Mouse (Mus musculus) midbrain, embryonic 13.5 days (tissue): ENCODE results near the gene Stx8. TPM values are rescaled to one million over a fixed set of nuclear protein-coding genes. Genes with fewer than 3 reads are reported as not detected.

Experiments used
- ATAC-seq: fragments of 200-750 bp; cut with Nextera tagmentation; 2 replicates; pipeline ENCODE4 v1.8.0; 2017; ENCODE audit warnings: mild to moderate bottlenecking, moderate TSS enrichment, moderate library complexity
- H3K27ac ChIP-seq: fragments of 300-500 bp; sonication (generic); 2 replicates; pipeline ENCODE4 v1.5.1; 2015; ENCODE audit warnings: inconsistent platforms, mild to moderate bottlenecking, moderate library complexity
- H3K27me3 ChIP-seq: fragments of 300-500 bp; sonication (generic); 2 replicates; pipeline ENCODE4 v1.6.1; 2015; ENCODE audit warnings: mild to moderate bottlenecking, inconsistent platforms
- H3K36me3 ChIP-seq: fragments of 300-500 bp; sonication (generic); 2 replicates; pipeline ENCODE4 v1.6.1; 2015; ENCODE audit warnings: mild to moderate bottlenecking, inconsistent platforms
- H3K4me1 ChIP-seq: fragments of 300-500 bp; sonication (generic); replicated peaks from 2 replicates; pipeline ENCODE4 v1.6.1; 2015; ENCODE audit warnings: inconsistent platforms
- H3K4me2 ChIP-seq: fragments of 300-500 bp; sonication (generic); replicated peaks from 2 replicates; pipeline ENCODE4 v1.6.1; 2015; ENCODE audit warnings: moderate library complexity, mild to moderate bottlenecking, inconsistent platforms
- H3K4me3 ChIP-seq: fragments of 300-500 bp; sonication (generic); replicated peaks from 2 replicates; pipeline ENCODE4 v1.5.1; 2015; ENCODE audit warnings: mild to moderate bottlenecking, inconsistent platforms
- H3K9ac ChIP-seq: fragments of 300-500 bp; sonication (generic); replicated peaks from 2 replicates; pipeline ENCODE4 v1.6.1; 2015; ENCODE audit warnings: mild to moderate bottlenecking, inconsistent platforms
- H3K9me3 ChIP-seq: fragments of 300-500 bp; sonication (generic); 2 replicates; pipeline ENCODE4 v1.6.1; 2016; ENCODE audit warnings: mild to moderate bottlenecking, inconsistent platforms
- WGBS: fragments of 180-500 bp; shearing (Covaris S2); methylation state at CpG from one replicate; pipeline ENCODE4 v1.1.7; 2015; 5-methylcytosine and 5-hydroxymethylcytosine counted together
- polyA plus RNA-seq: library from polyadenylated mRNA; unstranded; fragments of >200 nt; fragmentation: Nextera tagmentation; extraction: Ambion mirVana; gene quantifications from 2 replicates; pipeline ENCODE4 v1.2.1, GENCODE M21; 2015

Stx8 gene
- polyA plus RNA-seq, 1 experiment from 2014 or later: 67.4 TPM

- 89% methylated on average over 4 of the region's 4 CpGs for WGBS
- no peak for ATAC-seq
- H3K9me3 ChIP-seq: no peaks in the 10 kb centered on the region
- H3K27me3 ChIP-seq: 0 out of 2 replicates have a peak, but pooled peaks cover 3% of the 10 kb centered on the region
- no peak overlapping the region for H3K9ac ChIP-seq
- peaks cover 36% of the 10 kb centered on the region for H3K4me1 ChIP-seq
- no peak overlapping the region for H3K4me3 ChIP-seq
- H3K4me2 ChIP-seq: no peak overlapping the region
- no peaks in the 10 kb centered on the region for H3K36me3 ChIP-seq
- no peak overlapping the region for H3K27ac ChIP-seq
Observed at GRCm38 (mm10) chr11:68209506-68209905, 243.5 kb downstream of the Stx8 start.

- Histone ChIP-seq H3K4me3 (no peak overlapping the region), H3K36me3 (no peaks in the 10 kb centered on the region), H3K4me2 (no peak overlapping the region), H3K27ac (no peak overlapping the region), H3K9me3 (no peaks in the 10 kb centered on the region), H3K4me1 (peaks cover 48% of the 10 kb centered on the region), H3K9ac (no peak overlapping the region), H3K27me3 (0 out of 2 replicates have a peak, but pooled peaks cover 3% of the 10 kb centered on the region)
- no peak for ATAC-seq
- 90% methylated on average over 5 of the region's 5 CpGs for WGBS
Observed at GRCm38 (mm10) chr11:68210714-68211113, 244.7 kb downstream of the Stx8 start.

GRCm38 (mm10) chr11:68211924-68212578, 246.1 kb downstream of the Stx8 start:
- Histone ChIP-seq H3K4me2 (no peak overlapping the region), H3K27ac (no peak overlapping the region), H3K9ac (no peak overlapping the region), H3K4me3 (no peak overlapping the region), H3K4me1 (peaks cover 61% of the 10 kb centered on the region), H3K36me3 (no peaks in the 10 kb centered on the region), H3K9me3 (no peaks in the 10 kb centered on the region), H3K27me3 (peaks cover 4% of the 10 kb centered on the region; the same call in 1 of the 2 replicates)
- 59% methylated on average over 8 of the region's 8 CpGs for WGBS
- 0 out of 2 replicates have a peak, but pooled peaks have one; percentile 25 for ATAC-seq

GRCm38 (mm10) chr11:68213896-68214295, 247.9 kb downstream of the Stx8 start:
- no peak overlapping the region for H3K9ac ChIP-seq
- WGBS: 73% methylated on average over 3 of the region's 3 CpGs
- peaks cover 58% of the 10 kb centered on the region for H3K4me1 ChIP-seq
- H3K4me2 ChIP-seq: no peak overlapping the region
- no peak overlapping the region for H3K4me3 ChIP-seq
- peak overlapping the region; percentile 78; the same call in 1 of the 2 replicates for H3K27ac ChIP-seq
- no peaks in the 10 kb centered on the region for H3K9me3 ChIP-seq
- peaks cover 7% of the 10 kb centered on the region; the same call in 1 of the 2 replicates for H3K27me3 ChIP-seq
- no peaks in the 10 kb centered on the region for H3K36me3 ChIP-seq
- no peak for ATAC-seq

- WGBS: 43% methylated on average over 9 of the region's 9 CpGs
- Histone ChIP-seq H3K4me2 (peak overlapping the region; percentile 19; the same call in 1 of the 2 replicates), H3K9ac (no peak overlapping the region; the same call in 1 of the 2 replicates)
Observed at GRCm38 (mm10) chr11:68214496-68215205, 248.7 kb downstream of the Stx8 start.

GRCm38 (mm10) chr11:68215206-68215912, 249.4 kb downstream of the Stx8 start:
- peak; percentile 75 for ATAC-seq
- H3K4me2 ChIP-seq: peak overlapping the region; percentile 19; the same call in 1 of the 2 replicates

More at GRCm38 (mm10) chr11:68214496-68215205, 248.7 kb downstream of the Stx8 start:
- H3K27me3 ChIP-seq: peaks cover 7% of the 10 kb centered on the region; the same call in 1 of the 2 replicates
- peak overlapping the region; percentile 78 for H3K27ac ChIP-seq
- no peak overlapping the region for H3K4me3 ChIP-seq
- no peaks in the 10 kb centered on the region for H3K9me3 ChIP-seq
- peaks cover 58% of the 10 kb centered on the region for H3K4me1 ChIP-seq
- H3K36me3 ChIP-seq: no peaks in the 10 kb centered on the region
- ATAC-seq: peak; percentile 41

GRCm38 (mm10) chr11:68216041-68216440, 250.0 kb downstream of the Stx8 start:
- Histone ChIP-seq H3K4me1 (peaks cover 58% of the 10 kb centered on the region), H3K36me3 (no peaks in the 10 kb centered on the region), H3K27ac (peak overlapping the region; percentile 78), H3K9ac (no peak overlapping the region), H3K4me3 (no peak overlapping the region), H3K9me3 (no peaks in the 10 kb centered on the region), H3K4me2 (no peak overlapping the region), H3K27me3 (peaks cover 10% of the 10 kb centered on the region; the same call in 1 of the 2 replicates)
- 45% methylated on average over 11 of the region's 11 CpGs for WGBS
- ATAC-seq: peak; percentile 6; the same call in 1 of the 2 replicates

More at GRCm38 (mm10) chr11:68215206-68215912, 249.4 kb downstream of the Stx8 start:
- Histone ChIP-seq H3K9me3 (no peaks in the 10 kb centered on the region), H3K4me3 (no peak overlapping the region), H3K4me1 (peaks cover 58% of the 10 kb centered on the region), H3K27me3 (peaks cover 10% of the 10 kb centered on the region; the same call in 1 of the 2 replicates), H3K27ac (peak overlapping the region; percentile 78), H3K36me3 (no peaks in the 10 kb centered on the region), H3K9ac (no peak overlapping the region)
- WGBS: 14% methylated on average over 6 of the region's 6 CpGs

GRCm38 (mm10) chr11:68220733-68221132, 254.7 kb downstream of the Stx8 start:
- peaks cover 9% of the 10 kb centered on the region; the same call in 1 of the 2 replicates for H3K27me3 ChIP-seq
- no peak overlapping the region for H3K4me2 ChIP-seq
- 87% methylated on average over 4 of the region's 4 CpGs for WGBS
- H3K27ac ChIP-seq: no peak overlapping the region
- no peak overlapping the region for H3K4me3 ChIP-seq
- ATAC-seq: no peak
- H3K9me3 ChIP-seq: no peaks in the 10 kb centered on the region
- H3K36me3 ChIP-seq: no peaks in the 10 kb centered on the region
- H3K9ac ChIP-seq: no peak overlapping the region
- H3K4me1 ChIP-seq: peaks cover 20% of the 10 kb centered on the region

GRCm38 (mm10) chr11:68222209-68222608, 256.2 kb downstream of the Stx8 start:
- no peak overlapping the region for H3K9ac ChIP-seq
- no peak overlapping the region for H3K4me3 ChIP-seq
- no peaks in the 10 kb centered on the region for H3K9me3 ChIP-seq
- peaks cover 9% of the 10 kb centered on the region for H3K27me3 ChIP-seq
- 87% methylated on average over 7 of the region's 7 CpGs for WGBS
- H3K4me2 ChIP-seq: no peak overlapping the region
- peaks cover 18% of the 10 kb centered on the region for H3K4me1 ChIP-seq
- H3K36me3 ChIP-seq: no peaks in the 10 kb centered on the region
- ATAC-seq: no peak
- no peak overlapping the region for H3K27ac ChIP-seq

GRCm38 (mm10) chr11:68223143-68223542, 257.1 kb downstream of the Stx8 start:
- no peak overlapping the region for H3K4me2 ChIP-seq
- H3K36me3 ChIP-seq: no peaks in the 10 kb centered on the region
- 78% methylated on average over 13 of the region's 13 CpGs for WGBS
- no peak overlapping the region for H3K9ac ChIP-seq
- ATAC-seq: no peak
- no peak overlapping the region for H3K27ac ChIP-seq
- H3K4me3 ChIP-seq: no peak overlapping the region
- peaks cover 17% of the 10 kb centered on the region for H3K27me3 ChIP-seq
- H3K9me3 ChIP-seq: no peaks in the 10 kb centered on the region
- peaks cover 16% of the 10 kb centered on the region for H3K4me1 ChIP-seq

- Histone ChIP-seq H3K4me1 (peaks cover 23% of the 10 kb centered on the region), H3K4me3 (no peak overlapping the region), H3K9ac (no peak overlapping the region), H3K27me3 (peaks cover 27% of the 10 kb centered on the region), H3K36me3 (no peaks in the 10 kb centered on the region), H3K4me2 (no peak overlapping the region), H3K27ac (no peak overlapping the region), H3K9me3 (no peaks in the 10 kb centered on the region)
- ATAC-seq: no peak
- WGBS: 15% methylated on average over 5 of the region's 5 CpGs
Observed at GRCm38 (mm10) chr11:68226654-68227057, 260.7 kb downstream of the Stx8 start.
